12 mouse cellular contexts compared by ENCODE assay signal in genomic region chr5:33372331-33373038, GRCm38 (mm10). TPM values are rescaled to one million over a fixed set of nuclear protein-coding genes. Genes with fewer than 3 reads are reported as not detected.
DNase-seq lines count a peak whose midpoint lies in the region; TF ChIP-seq lines count a peak whose summit lies in the region.
"Had no signal": no experiment of that assay in that cellular context is flagged by ENCODE, and none has a peak within 500 bp of the region (broad histone marks: within the 10 kb centered on the region; RNA-seq: fewer than 3 reads in every experiment).

No protein-coding gene starts in this region.

- peak; percentile 56 for DNase-seq in adrenal gland, postnatal 14 days
- DNase-seq in adrenal gland, adult 8-10 months, result no peak
- peak; percentile 60 for DNase-seq in testis, postnatal 10 days (ENCODE audit: low spot score)
- DNase-seq in testis, postnatal 14 days (ENCODE audit: low spot score), result no peak
- DNase-seq in frontal cortex, postnatal 10 days (ENCODE audit: low spot score in 2 of 2), result no peak
- DNase-seq in layer of hippocampus, adult 2 months (ENCODE audit: low spot score in 2 of 2), result no peak
- DNase-seq in layer of hippocampus, adult 9-11 months, result no peak
- DNase-seq: embryo, embryonic 11 days; gastrocnemius, postnatal 14 days; lung, postnatal 14 days had no signal

- peaks cover 19% of the 10 kb centered on the region for H3K4me1 ChIP-seq in megakaryocyte, embryonic 14.5 days

- no peak overlapping the region for H3K27ac ChIP-seq in layer of hippocampus, adult 2 months
- H3K27ac ChIP-seq: limb, embryonic 12.5 days had no signal

- no peaks in the 10 kb centered on the region for H3K9me3 ChIP-seq in megakaryocyte, embryonic 14.5 days
- H3K9me3 ChIP-seq: limb, embryonic 12.5 days had no signal

- H3K36me3 ChIP-seq in megakaryocyte, embryonic 14.5 days (replicated peaks; ENCODE audit: low read length), result peaks cover 75% of the 10 kb centered on the region

- H3K27me3 ChIP-seq in megakaryocyte, embryonic 14.5 days (replicated peaks), result no peaks in the 10 kb centered on the region
- H3K27me3 ChIP-seq: limb, embryonic 12.5 days had no signal

- no peak for TF ChIP-seq CTCF in layer of hippocampus, adult 2 months (conservative IDR thresholded peaks at IDR 0.05)

- peak overlapping the region; percentile 5 for H3K4me3 ChIP-seq in megakaryocyte, embryonic 14.5 days (replicated peaks)
- no peak overlapping the region for H3K4me3 ChIP-seq in layer of hippocampus, adult 2 months
- H3K4me3 ChIP-seq: limb, embryonic 12.5 days had no signal

RNA-seq across cellular contexts. Expression of gene Uvssa, which starts 5.9 kb away (rescaled TPM):
- total RNA-seq in adrenal gland, postnatal 14 days (2021), result 8.0 and 9.4 TPM in 2 replicates
- total RNA-seq in adrenal gland, adult 8-10 months (2022), result 10 to 100 TPM in 2 of 4 experiments, 1 to 10 TPM in 2; 6.1 to 18.4 (median 13.6) TPM
- 0.19 and 0.57 TPM in 2 replicates for polyA plus RNA-seq in megakaryocyte, embryonic 14.5 days (2012; ENCODE audit: insufficient read depth, low replicate concordance)
- 1 to 10 TPM; 5.9 to 7.0 TPM for total RNA-seq in layer of hippocampus, adult 2 months (2021)

RNA-seq across cellular contexts. Expression of gene Maea, which starts 37.2 kb away (rescaled TPM):
- total RNA-seq in adrenal gland, postnatal 14 days (2021), result 88.2 and 94.6 TPM in 2 replicates
- 100 to 1,000 TPM; 124 to 132 (median 127) TPM for total RNA-seq in adrenal gland, adult 8-10 months (2022)
- 43.7 and 134 TPM in 2 replicates for polyA plus RNA-seq in megakaryocyte, embryonic 14.5 days (2012; ENCODE audit: insufficient read depth, low replicate concordance)
- 10 to 100 TPM; 93.7 to 97.5 TPM for total RNA-seq in layer of hippocampus, adult 2 months (2021)

Comparison
In these comparisons a context has a peak if more than half of its experiments do, and no peak if none do; other contexts are left out.
1. DNase-seq: peak in adrenal gland, postnatal 14 days (single experiment) and testis, postnatal 10 days (single experiment); none in adrenal gland, adult 8-10 months (single experiment), testis, postnatal 14 days (single experiment), frontal cortex, postnatal 10 days (0 of 2), layer of hippocampus, adult 2 months (0 of 2) and layer of hippocampus, adult 9-11 months (single experiment).